Mouse (Mus musculus): ENCODE data around the gene Tarbp2. TPM values are rescaled to one million over a fixed set of nuclear protein-coding genes. Genes with fewer than 3 reads are reported as not detected.

Gene Tarbp2
- total RNA-seq, 2 experiments from 2014 or later, result 32.4 to 36.2 TPM

DNA sequence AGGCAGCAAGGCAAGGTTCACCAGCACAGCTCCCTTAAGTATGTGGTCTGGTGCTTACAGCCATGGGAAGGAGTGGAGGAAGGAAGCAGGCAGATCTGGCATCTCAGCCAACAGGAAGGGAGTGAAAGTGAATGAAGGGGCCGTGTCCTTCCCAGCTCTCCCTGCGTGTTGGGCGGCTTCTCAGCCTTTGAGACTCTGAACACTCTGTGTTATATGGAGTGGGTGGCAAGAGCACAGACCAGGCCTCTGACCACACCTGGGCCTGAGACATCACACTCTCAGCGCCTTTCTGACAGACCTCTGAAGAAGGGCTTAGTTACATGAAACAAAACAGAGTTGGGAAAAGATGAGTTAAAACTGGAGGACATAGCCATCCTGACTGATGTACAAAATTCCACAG is 12.6 kb downstream of the Tarbp2 start:
- DNase-seq (ENCODE audit: extremely low spot score in 1 of 2, low spot score in 2 of 2), result no peak
- no peak for TF ChIP-seq CTCF (IDR thresholded peaks at IDR 0.05)
- intact Hi-C loops (cut with DNase I), result no loop called here
- Histone ChIP-seq H3K4me3 (no peak overlapping the region), H3K27ac (no peak overlapping the region; the same call in 1 of the 2 replicates)

- no peak for DNase-seq (ENCODE audit: extremely low spot score in 1 of 2, low spot score in 2 of 2)
- no peak for TF ChIP-seq CTCF (IDR thresholded peaks at IDR 0.05)
- intact Hi-C loops (cut with DNase I), result no loop called here
- no peak overlapping the region for H3K27ac ChIP-seq
- H3K4me3 ChIP-seq, result no peak overlapping the region
These were observed 13.6 kb downstream of the Tarbp2 start for GRCm38 (mm10) chr15:102531586-102531985.

GRCm38 (mm10) chr15:102532106-102532900 is 14.3 kb downstream of the Tarbp2 start:
- DNase-seq (ENCODE audit: extremely low spot score in 1 of 2, low spot score in 2 of 2), result no peak
- Histone ChIP-seq H3K4me3 (no peak overlapping the region), H3K27ac (no peak overlapping the region)
- TF ChIP-seq CTCF (IDR thresholded peaks at IDR 0.05), result no peak
- intact Hi-C loops (cut with DNase I), result no loop called here

- H3K4me3 ChIP-seq, result no peak overlapping the region
- H3K27ac ChIP-seq, result no peak overlapping the region
- TF ChIP-seq CTCF (IDR thresholded peaks at IDR 0.05), result no peak
- intact Hi-C loops (cut with DNase I), result no loop called here
- no peak for DNase-seq (ENCODE audit: extremely low spot score in 1 of 2, low spot score in 2 of 2)
These were observed 15.9 kb downstream of the Tarbp2 start for GRCm38 (mm10) chr15:102533926-102534325.

DNA sequence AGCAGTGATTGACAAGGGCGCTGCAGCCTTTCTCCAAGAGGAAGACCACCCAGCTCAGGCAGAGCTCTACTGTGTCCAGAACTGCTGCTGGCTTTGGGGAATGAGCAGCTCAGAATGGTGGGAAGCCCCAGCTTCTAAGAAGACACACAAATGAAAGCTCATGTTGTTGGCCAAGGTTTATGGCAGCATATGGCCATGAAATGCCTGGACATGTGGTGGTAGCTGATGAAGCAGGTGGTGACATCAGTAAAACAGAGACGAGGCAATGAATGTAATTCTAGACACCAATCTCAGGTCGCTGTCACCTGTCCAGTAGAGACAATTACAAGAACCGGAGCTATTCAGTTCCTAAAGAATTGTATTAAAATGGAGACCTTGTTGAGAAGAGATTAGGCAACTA is 26.8 kb downstream of the Tarbp2 start:
- no peak for DNase-seq (ENCODE audit: extremely low spot score in 1 of 2, low spot score in 2 of 2)
- no peak overlapping the region for H3K27ac ChIP-seq
- intact Hi-C loops (cut with DNase I), result no loop called here

DNA sequence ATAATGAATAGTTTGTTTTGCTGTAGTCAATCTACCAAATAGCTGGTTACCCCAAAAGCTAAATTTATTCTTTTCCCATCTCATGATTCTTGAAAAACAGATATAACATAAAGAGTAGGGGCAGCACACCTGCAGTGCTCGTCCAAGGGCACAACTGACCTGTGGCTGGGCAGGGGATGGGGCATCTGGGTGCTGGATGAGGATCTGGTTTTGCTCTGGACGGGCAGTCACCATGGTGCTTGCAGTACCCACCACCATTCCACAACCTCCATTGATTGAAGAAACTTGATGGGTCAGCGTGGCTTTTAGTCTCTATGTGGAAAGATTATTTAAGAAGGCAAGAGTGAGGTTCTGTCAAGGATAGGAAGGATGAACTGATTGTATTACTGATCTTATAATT is 28.3 kb downstream of the Tarbp2 start:
- intact Hi-C loops (cut with DNase I), result loop anchor here (1.0 to 2.0 kb wide), 2 partner anchors 28 to 125 kb away; partner anchors contain the start of gene Tarbp2
- no peak for TF ChIP-seq CTCF (IDR thresholded peaks at IDR 0.05)
- no peak for DNase-seq (ENCODE audit: extremely low spot score in 1 of 2, low spot score in 2 of 2)
- H3K27ac ChIP-seq, result peak overlapping the region; percentile 88; the same call in 1 of the 2 replicates
- no peak overlapping the region for H3K4me3 ChIP-seq

More for the DNA sequence above, 26.8 kb downstream of the Tarbp2 start:
- no peak overlapping the region for H3K4me3 ChIP-seq
- no peak for TF ChIP-seq CTCF (IDR thresholded peaks at IDR 0.05)

- H3K4me3 ChIP-seq, result no peak overlapping the region
- DNase-seq (ENCODE audit: extremely low spot score in 1 of 2, low spot score in 2 of 2), result peak; percentile 73 to 83
- H3K27ac ChIP-seq, result peak overlapping the region; percentile 88
- TF ChIP-seq CTCF (IDR thresholded peaks at IDR 0.05), result no peak
- intact Hi-C loops (cut with DNase I), result loop anchor here (1.0 to 2.0 kb wide), 2 partner anchors 29 to 124 kb away; partner anchors contain the start of gene Tarbp2
These were observed 28.9 kb downstream of the Tarbp2 start for GRCm38 (mm10) chr15:102546677-102547427.

- H3K4me3 ChIP-seq, result no peak overlapping the region
- no peak for TF ChIP-seq CTCF (IDR thresholded peaks at IDR 0.05)
- H3K27ac ChIP-seq, result peak overlapping the region; percentile 88
- intact Hi-C loops (cut with DNase I), result loop anchor here (2.0 kb wide), 1 partner anchor 123 kb away; no protein-coding TSS in a partner anchor
- no peak for DNase-seq (ENCODE audit: extremely low spot score in 1 of 2, low spot score in 2 of 2)
These were observed 29.5 kb downstream of the Tarbp2 start for GRCm38 (mm10) chr15:102547478-102547877.

DNA sequence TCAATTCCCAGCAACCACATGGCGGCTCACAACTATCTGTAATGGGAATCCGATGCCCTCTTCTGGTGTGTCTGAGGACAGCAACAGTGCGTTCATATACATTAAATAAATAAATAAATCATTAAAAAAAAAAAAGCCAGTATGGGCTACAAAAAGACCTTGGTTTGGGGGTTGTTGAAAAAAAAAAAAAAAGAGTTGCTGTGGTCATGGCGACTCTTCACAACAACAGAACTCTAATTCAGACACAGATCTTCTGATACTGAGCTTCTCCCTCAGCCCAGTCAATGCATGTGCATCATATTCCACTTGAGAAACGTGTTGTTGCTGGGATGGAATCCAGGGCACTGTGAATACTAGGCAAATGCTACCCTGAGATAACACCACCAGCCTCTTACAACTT is 34.6 kb downstream of the Tarbp2 start:
- Histone ChIP-seq H3K27ac (no peak overlapping the region), H3K4me3 (no peak overlapping the region)
- DNase-seq (ENCODE audit: extremely low spot score in 1 of 2, low spot score in 2 of 2), result no peak
- TF ChIP-seq CTCF (IDR thresholded peaks at IDR 0.05), result no peak; the same call in 1 of the 2 replicates
- intact Hi-C loops (cut with DNase I), result no loop called here

DNA sequence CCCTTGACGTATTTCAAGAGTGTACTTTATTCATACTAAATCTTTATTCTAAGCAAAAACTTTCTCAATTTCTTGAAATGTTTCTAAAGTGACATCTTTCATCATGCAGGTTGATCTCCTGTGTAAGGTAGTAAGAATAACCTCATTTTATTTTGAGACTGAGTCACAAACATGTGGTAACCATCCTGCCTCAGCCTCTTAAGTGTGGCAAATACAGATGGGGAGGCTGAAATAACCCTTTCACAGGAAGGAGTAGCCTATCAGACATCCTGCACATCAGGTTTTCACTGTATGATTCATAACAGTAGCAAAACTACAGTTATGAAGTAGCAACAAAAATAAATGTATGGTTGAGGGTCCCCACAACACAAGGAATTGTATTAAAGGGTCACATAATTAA is 37.6 kb downstream of the Tarbp2 start:
- TF ChIP-seq CTCF (IDR thresholded peaks at IDR 0.05), result no peak
- H3K27ac ChIP-seq, result no peak overlapping the region
- H3K4me3 ChIP-seq, result no peak overlapping the region
- DNase-seq (ENCODE audit: extremely low spot score in 1 of 2, low spot score in 2 of 2), result no peak
- intact Hi-C loops (cut with DNase I), result no loop called here

GRCm38 (mm10) chr15:102557580-102557979 is 39.6 kb downstream of the Tarbp2 start:
- intact Hi-C loops (cut with DNase I), result no loop called here
- no peak overlapping the region for H3K27ac ChIP-seq
- no peak for DNase-seq (ENCODE audit: extremely low spot score in 1 of 2, low spot score in 2 of 2)

DNA sequence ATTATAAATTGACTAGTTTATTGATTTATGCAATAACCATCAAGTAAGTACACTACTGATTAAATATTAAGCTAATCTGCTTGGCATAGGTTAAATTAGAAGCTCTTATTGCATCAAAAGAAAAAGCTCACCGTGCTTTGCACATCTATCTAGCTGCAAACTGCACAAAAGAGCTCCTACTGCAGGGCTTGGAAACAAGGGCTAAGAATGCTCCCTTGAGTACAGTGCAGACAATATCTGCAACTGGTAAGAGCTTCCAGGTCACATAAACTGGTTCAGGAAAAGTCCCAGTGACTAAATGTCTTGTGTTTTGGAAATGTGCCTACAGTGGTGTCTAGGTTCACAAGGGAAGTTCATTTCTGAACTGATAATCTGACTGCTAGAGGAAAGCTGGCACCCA is 44.5 kb downstream of the Tarbp2 start:
- intact Hi-C loops (cut with DNase I), result no loop called here
- Histone ChIP-seq H3K4me3 (no peak overlapping the region), H3K27ac (no peak overlapping the region)
- DNase-seq (ENCODE audit: extremely low spot score in 1 of 2, low spot score in 2 of 2), result no peak
- no peak for TF ChIP-seq CTCF (IDR thresholded peaks at IDR 0.05)

More at GRCm38 (mm10) chr15:102557580-102557979, 39.6 kb downstream of the Tarbp2 start:
- no peak overlapping the region for H3K4me3 ChIP-seq
- peak; percentile 51 for TF ChIP-seq CTCF (IDR thresholded peaks at IDR 0.05)
